Mouse (Mus musculus): Measurements from ENCODE around the gene Ccdc126. TPM values are rescaled to one million over a fixed set of nuclear protein-coding genes. Genes with fewer than 3 reads are reported as not detected.

Gene Ccdc126
- polyA plus RNA-seq, 1 experiment from 2014 or later: 10.5 TPM

- H3K4me3 ChIP-seq: no peak overlapping the region
- H3K9ac ChIP-seq (replicated peaks): no peak overlapping the region
- ATAC-seq (replicated peaks): no peak
- no peaks in the 10 kb centered on the region for H3K9me3 ChIP-seq
- H3K36me3 ChIP-seq: no peaks in the 10 kb centered on the region
- WGBS: 65% methylated on average over 4 of the region's 4 CpGs
- H3K4me2 ChIP-seq (replicated peaks): no peak overlapping the region
- H3K4me1 ChIP-seq: no peaks in the 10 kb centered on the region
- no peaks in the 10 kb centered on the region for H3K27me3 ChIP-seq
- H3K27ac ChIP-seq (replicated peaks): no peak overlapping the region
Observed at GRCm38 (mm10) chr6:49355171-49355570, 36.1 kb downstream of the Ccdc126 start.

- Histone ChIP-seq H3K9ac (replicated peaks) (no peak overlapping the region), H3K4me1 (no peaks in the 10 kb centered on the region), H3K4me3 (no peak overlapping the region), H3K9me3 (no peaks in the 10 kb centered on the region), H3K36me3 (no peaks in the 10 kb centered on the region), H3K4me2 (replicated peaks) (no peak overlapping the region), H3K27me3 (no peaks in the 10 kb centered on the region), H3K27ac (replicated peaks) (no peak overlapping the region)
- ATAC-seq (replicated peaks): no peak
Observed at GRCm38 (mm10) chr6:49360420-49360819, 41.3 kb downstream of the Ccdc126 start.

- no peaks in the 10 kb centered on the region for H3K9me3 ChIP-seq
- 4% methylated on average over 46 of the region's 49 CpGs for WGBS
- H3K36me3 ChIP-seq: no peaks in the 10 kb centered on the region
- H3K4me3 ChIP-seq: peak within 1 kb of the TSS; percentile 56
- no peaks in the 10 kb centered on the region for H3K27me3 ChIP-seq
- peak within 1 kb of the TSS; percentile 87 for H3K4me2 ChIP-seq (replicated peaks)
- H3K9ac ChIP-seq (replicated peaks): peak within 1 kb of the TSS; percentile 62
- H3K27ac ChIP-seq (replicated peaks): peak within 1 kb of the TSS; percentile 62
- peaks cover 9% of the 10 kb centered on the region for H3K4me1 ChIP-seq
- peak; percentile 97 for ATAC-seq (replicated peaks)
Observed at GRCm38 (mm10) chr6:49367159-49368054, 48.3 kb downstream of the Ccdc126 start, which contains the start of gene Fam221a. TSS of gene Fam221a (plus strand) at chr6:49367739.

- no peak for ATAC-seq (replicated peaks)
- H3K9ac ChIP-seq (replicated peaks): peak overlapping the region; percentile 62
- peak overlapping the region; percentile 56 for H3K4me3 ChIP-seq
- peaks cover 9% of the 10 kb centered on the region for H3K4me1 ChIP-seq
- 35% methylated on average over 3 of the region's 3 CpGs for WGBS
- no peak overlapping the region for H3K27ac ChIP-seq (replicated peaks)
- no peaks in the 10 kb centered on the region for H3K36me3 ChIP-seq
- H3K4me2 ChIP-seq (replicated peaks): peak overlapping the region; percentile 87
- no peaks in the 10 kb centered on the region for H3K9me3 ChIP-seq
- no peaks in the 10 kb centered on the region for H3K27me3 ChIP-seq
Observed at GRCm38 (mm10) chr6:49368212-49368611, 49.1 kb downstream of the Ccdc126 start.

DNA sequence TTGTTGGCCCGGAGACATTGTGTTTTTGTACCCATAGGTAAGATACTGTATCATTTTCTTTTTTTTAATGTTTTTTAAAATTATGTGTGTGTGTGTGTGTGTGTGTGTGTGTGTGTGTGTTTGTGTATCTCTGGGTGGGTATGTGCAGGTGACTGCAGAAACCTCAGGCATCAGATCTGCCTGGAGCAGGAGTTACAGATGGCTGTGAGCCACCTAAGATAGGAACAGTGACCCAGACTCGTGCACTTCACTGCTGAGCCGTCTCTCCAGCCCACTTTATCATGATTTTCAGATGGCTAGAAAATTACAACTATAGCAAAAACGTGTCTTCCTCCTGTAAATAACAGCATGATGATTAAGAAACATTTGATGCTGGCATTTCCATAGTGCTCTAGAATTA lies 53.6 kb downstream of the Ccdc126 start:
- WGBS: 86% methylated on average over 4 of the region's 4 CpGs
- H3K36me3 ChIP-seq: no peaks in the 10 kb centered on the region
- H3K9ac ChIP-seq (replicated peaks): no peak overlapping the region
- H3K27me3 ChIP-seq: no peaks in the 10 kb centered on the region
- H3K4me1 ChIP-seq: peaks cover 9% of the 10 kb centered on the region
- ATAC-seq (replicated peaks): no peak
- no peak overlapping the region for H3K4me2 ChIP-seq (replicated peaks)
- H3K4me3 ChIP-seq: no peak overlapping the region
- no peak overlapping the region for H3K27ac ChIP-seq (replicated peaks)
- no peaks in the 10 kb centered on the region for H3K9me3 ChIP-seq

- H3K4me2 ChIP-seq (replicated peaks): no peak overlapping the region
- WGBS: 69% methylated on average over 2 of the region's 2 CpGs
- H3K27me3 ChIP-seq: no peaks in the 10 kb centered on the region
- no peaks in the 10 kb centered on the region for H3K36me3 ChIP-seq
- no peaks in the 10 kb centered on the region for H3K4me1 ChIP-seq
- no peak for ATAC-seq (replicated peaks)
- no peak overlapping the region for H3K4me3 ChIP-seq
- no peaks in the 10 kb centered on the region for H3K9me3 ChIP-seq
- no peak overlapping the region for H3K27ac ChIP-seq (replicated peaks)
- H3K9ac ChIP-seq (replicated peaks): no peak overlapping the region
Observed at GRCm38 (mm10) chr6:49373943-49374342, 54.9 kb downstream of the Ccdc126 start.

GRCm38 (mm10) chr6:49378328-49378727 lies 59.3 kb downstream of the Ccdc126 start:
- no peak for ATAC-seq (replicated peaks)
- no peaks in the 10 kb centered on the region for H3K36me3 ChIP-seq
- H3K9ac ChIP-seq (replicated peaks): no peak overlapping the region
- H3K4me2 ChIP-seq (replicated peaks): no peak overlapping the region
- no peak overlapping the region for H3K27ac ChIP-seq (replicated peaks)
- WGBS: 65% methylated on average over 12 of the region's 12 CpGs
- H3K27me3 ChIP-seq: no peaks in the 10 kb centered on the region
- H3K4me1 ChIP-seq: no peaks in the 10 kb centered on the region
- H3K4me3 ChIP-seq: no peak overlapping the region
- no peaks in the 10 kb centered on the region for H3K9me3 ChIP-seq

Other genes with a start within 250 kb of the Ccdc126 start
- 67.4 and 69.2 TPM in 2 replicates for gene Malsu1, start 245.5 kb upstream of the Ccdc126 start, polyA plus RNA-seq (2015; fragmentation: Nextera tagmentation; extraction: Ambion mirVana)
- 36.5 and 39.8 TPM in 2 replicates for gene Igf2bp3, start 104.3 kb upstream of the Ccdc126 start, polyA plus RNA-seq (2015; fragmentation: Nextera tagmentation; extraction: Ambion mirVana)
- gene Tra2a, start 55.2 kb upstream of the Ccdc126 start, polyA plus RNA-seq (2015; fragmentation: Nextera tagmentation; extraction: Ambion mirVana): 147 and 152 TPM in 2 replicates
- 4.5 and 6.5 TPM in 2 replicates for gene Fam221a, start 48.5 kb downstream of the Ccdc126 start, polyA plus RNA-seq (2015; fragmentation: Nextera tagmentation; extraction: Ambion mirVana)
- gene Stk31, start 76.3 kb downstream of the Ccdc126 start, polyA plus RNA-seq (2015; fragmentation: Nextera tagmentation; extraction: Ambion mirVana): 0.06 and 0.10 TPM in 2 replicates

All from forebrain, embryonic 15.5 days (tissue).